Mouse (Mus musculus) G1E (cell line): Measurements from ENCODE around the gene Fggy.

Experiments used
- CTCF ChIP-seq: IDR thresholded peaks from 2 replicates; pipeline ENCODE4 v1.5.1; 2012; ENCODE audit warnings: low read depth, low read length, inconsistent platforms, mixed read lengths
- GATA1 ChIP-seq: IDR thresholded peaks from 2 replicates; pipeline ENCODE4 v1.6.1; 2012; ENCODE audit warnings: borderline replicate concordance, low read length, inconsistent platforms, mixed read lengths
- TAL1 ChIP-seq: conservative IDR thresholded peaks from 2 replicates; pipeline ENCODE4 v1.6.1; 2012; ENCODE audit warnings: low read depth, low read length, inconsistent platforms, mixed read lengths

DNA sequence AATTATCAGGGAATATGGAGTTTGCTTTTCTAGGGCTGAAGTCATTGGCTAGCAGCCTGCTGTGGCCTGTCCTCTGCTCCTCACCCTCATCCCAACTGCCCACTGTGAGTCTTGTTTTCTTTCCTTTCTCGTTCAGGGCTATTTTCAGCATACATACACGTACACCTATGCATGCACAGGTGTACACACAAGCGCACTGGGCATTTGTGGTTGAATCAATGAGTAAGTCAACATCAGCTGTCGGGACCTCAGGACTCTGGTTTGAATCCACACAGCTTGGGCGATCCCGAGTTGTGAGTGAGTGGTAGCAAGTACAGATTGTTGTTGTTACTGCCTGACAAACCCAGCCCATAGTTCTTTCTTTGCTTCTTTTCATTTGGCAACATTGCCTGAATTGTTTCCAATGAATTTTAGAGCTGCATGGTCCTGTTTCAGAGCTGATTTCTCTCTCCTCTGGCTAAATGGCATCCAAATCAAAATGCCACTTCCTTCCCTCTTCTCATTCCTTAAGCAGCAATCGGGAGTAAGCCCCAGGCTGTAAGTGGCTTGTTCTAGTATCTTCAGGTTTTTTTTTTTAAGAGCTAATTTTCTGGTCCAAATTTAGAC is 109.1 kb downstream of the Fggy start:
- no peak for TF ChIP-seq CTCF
- TF ChIP-seq GATA1: no peak
- no peak for TF ChIP-seq TAL1
